Mouse (Mus musculus): Measurements from ENCODE around the gene Hist1h2ae. TPM values are rescaled to one million over a fixed set of nuclear protein-coding genes. Genes with fewer than 3 reads are reported as not detected.
A peak's percentile ranks its signal among the peaks of the same experiment; 100 is the strongest.
"Not testable (repeated sequence)": the region's sequence is repeated elsewhere in the genome, so short reads cannot be mapped to it uniquely, and the experiment has no call there.

Gene Hist1h2ae
- total RNA-seq, 2 experiments from 2014 or later, result 0.54 to 2.5 TPM

GRCm38 (mm10) chr13:23541497-23541896 is 29.5 kb downstream of the Hist1h2ae start:
- DNase-seq, result no peak

DNA sequence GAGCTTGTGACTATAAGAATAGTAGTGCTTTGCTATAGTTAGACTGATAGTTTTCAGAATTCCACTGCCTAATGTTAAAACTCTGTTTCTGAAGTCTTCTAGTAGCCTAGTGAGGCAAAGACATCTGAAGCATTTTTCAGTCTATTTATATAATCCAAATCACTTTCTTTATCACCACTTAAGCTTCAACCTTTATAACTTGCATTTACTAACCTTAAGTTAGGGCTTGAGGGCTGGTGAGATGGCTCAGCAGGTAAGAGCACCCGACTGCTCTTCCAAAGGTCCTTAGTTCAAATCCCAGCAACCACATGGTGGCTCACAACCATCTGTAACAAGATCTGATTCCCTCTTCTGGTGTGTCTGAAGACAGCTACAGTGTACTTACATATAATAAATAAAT is 31.2 kb downstream of the Hist1h2ae start:
- DNase-seq, result not testable (repeated sequence)

GRCm38 (mm10) chr13:23538249-23538648 is 32.8 kb downstream of the Hist1h2ae start:
- no peak for DNase-seq

DNA sequence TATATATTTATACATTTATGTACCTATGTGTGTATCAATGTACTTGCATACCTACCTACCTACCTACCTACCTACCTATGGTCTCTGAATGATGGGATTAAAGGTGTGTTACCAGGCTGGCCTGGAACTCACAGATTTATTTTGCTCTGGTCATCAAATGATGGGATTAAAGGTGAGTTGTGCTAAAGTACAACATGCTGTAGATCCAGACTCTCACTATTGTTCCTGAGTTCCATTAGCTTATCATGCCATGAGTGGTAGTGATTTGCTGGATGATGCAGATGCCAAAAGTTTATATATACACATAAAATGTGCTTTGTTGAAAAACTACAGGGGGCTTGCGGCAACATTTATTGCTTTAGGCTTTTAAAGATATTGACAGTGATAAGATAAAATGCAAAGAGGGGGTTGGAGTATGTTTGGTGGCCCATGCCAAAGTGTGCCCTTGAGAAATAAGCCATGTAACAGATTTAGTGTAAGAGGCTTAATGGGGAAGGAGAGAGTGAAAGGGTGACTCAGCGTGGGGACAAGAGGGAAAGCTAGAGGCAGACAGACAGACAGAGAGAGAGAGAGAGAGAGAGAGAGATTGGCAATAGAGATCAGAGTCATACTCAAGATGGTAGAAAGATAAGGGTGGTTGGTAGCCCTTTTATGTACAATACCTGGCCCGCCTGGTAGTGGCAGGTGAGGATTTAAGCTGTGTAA is 33.9 kb downstream of the Hist1h2ae start:
- no peak for DNase-seq

DNA sequence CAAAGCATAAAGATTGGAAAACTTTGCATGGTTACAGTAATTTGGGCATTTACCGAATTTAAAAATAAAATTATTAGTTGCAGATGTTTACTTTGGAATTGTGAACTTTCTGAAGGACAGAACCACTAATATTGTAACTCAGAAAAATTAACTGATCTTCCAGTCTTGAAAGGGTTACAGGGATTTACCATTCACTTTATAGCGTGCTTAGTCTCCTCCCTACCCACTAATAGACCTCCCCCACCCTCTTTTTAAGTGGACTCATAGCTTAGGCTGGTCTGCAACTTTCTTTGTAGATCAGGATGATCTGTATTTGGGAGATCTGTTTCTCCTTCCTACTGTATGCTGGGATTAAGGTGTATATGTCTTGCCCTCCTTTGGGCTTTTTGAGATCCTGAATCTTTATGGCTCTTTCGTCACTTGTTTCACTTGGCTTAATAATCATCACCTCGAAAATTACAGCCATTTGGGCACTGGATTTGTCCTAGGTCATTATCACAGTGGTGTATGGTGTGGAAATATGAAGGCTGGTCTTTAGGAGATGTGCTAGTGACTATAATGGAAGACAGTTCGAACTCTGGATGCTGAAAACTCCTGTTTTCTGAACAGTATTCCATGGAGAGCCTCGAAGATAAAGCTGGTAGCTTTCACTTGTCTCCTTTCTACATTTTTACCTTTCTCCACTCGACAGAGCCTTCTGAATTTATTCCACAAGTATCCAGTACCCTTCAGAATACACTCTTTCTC is 34.8 kb downstream of the Hist1h2ae start:
- no peak for DNase-seq

- peak; percentile 74 for DNase-seq
Observed at GRCm38 (mm10) chr13:23535137-23536075, 35.6 kb downstream of the Hist1h2ae start, which contains the start of gene Hist1h3g. Hist1h3g (plus strand) TSS chr13:23535422.

DNA sequence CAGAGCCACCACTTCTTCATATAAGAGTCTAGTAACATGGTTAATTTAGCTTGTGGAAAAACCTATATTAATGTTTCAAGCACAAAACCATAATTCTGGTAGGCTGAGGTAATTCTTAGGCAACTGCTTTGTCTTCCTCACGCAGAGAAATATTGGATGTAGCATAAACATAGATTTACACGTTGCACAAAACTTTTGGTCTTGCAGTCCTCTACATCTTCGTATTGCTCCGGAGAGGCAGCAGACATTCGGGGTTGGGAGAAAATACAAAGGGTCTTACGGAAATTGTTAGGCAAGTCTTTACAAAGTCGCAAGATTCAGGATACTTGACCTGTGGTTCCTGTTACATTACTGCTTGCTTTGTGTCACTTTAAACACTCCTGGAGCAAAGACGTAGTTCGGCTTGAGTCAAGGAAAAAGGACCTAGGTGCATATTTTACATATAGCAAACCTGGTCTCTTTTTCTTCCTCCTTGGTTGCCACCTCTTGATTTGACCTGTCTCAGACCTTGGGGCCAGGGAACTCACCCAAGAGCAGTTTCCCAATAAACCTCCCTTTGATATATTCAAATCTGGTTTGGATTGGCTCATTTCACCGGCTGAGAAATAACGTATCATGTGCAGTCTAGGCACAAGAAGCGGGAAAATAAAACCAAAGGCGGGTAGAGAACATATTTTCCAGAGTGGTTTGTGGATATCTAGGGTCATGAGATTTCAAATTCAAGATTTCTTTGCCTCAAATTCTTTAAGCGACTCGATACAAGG is 36.5 kb downstream of the Hist1h2ae start:
- no peak for DNase-seq

DNA sequence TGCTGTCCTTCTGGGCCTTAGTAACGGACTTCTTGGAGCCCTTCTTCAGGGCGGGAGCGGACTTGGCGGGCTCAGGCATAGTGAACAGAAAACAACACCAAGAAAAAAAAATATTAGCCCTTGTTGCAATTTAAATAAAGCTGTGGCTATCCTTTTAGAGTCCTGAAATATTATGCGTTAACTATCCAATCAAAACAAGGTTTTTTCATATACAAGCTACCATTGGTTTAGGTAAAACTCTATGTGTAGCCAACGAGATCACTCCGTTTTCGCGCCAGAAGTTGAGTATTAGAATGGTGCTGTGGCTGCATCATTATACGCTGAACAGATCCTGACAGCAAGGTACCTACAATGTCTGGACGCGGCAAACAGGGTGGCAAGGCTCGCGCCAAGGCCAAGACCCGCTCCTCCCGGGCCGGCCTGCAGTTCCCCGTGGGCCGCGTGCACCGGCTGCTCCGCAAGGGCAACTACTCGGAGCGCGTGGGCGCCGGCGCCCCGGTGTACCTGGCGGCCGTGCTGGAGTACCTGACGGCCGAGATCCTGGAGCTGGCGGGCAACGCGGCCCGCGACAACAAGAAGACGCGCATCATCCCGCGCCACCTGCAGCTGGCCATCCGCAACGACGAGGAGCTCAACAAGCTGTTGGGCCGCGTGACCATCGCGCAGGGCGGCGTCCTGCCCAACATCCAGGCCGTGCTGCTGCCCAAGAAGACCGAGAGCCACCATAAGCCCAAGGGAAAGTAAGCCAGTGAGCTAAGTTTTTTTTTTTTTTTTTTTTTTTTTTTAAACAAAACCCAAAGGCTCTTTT is 37.3 kb downstream of the Hist1h2ae start, which contains the start of gene Hist1h2af:
Gene Hist1h2af, plus strand, starts transcription at position 347 of the 808 bp plus-strand sequence.
- peak; percentile 43 for DNase-seq

GRCm38 (mm10) chr13:23532262-23533075 is 38.6 kb downstream of the Hist1h2ae start:
- DNase-seq, result no peak

- DNase-seq, result peak; percentile 93
Observed at GRCm38 (mm10) chr13:23530901-23531875, 39.8 kb downstream of the Hist1h2ae start, which contains the start of gene Hist1h4h. Hist1h4h (plus strand) TSS chr13:23531050.

DNA sequence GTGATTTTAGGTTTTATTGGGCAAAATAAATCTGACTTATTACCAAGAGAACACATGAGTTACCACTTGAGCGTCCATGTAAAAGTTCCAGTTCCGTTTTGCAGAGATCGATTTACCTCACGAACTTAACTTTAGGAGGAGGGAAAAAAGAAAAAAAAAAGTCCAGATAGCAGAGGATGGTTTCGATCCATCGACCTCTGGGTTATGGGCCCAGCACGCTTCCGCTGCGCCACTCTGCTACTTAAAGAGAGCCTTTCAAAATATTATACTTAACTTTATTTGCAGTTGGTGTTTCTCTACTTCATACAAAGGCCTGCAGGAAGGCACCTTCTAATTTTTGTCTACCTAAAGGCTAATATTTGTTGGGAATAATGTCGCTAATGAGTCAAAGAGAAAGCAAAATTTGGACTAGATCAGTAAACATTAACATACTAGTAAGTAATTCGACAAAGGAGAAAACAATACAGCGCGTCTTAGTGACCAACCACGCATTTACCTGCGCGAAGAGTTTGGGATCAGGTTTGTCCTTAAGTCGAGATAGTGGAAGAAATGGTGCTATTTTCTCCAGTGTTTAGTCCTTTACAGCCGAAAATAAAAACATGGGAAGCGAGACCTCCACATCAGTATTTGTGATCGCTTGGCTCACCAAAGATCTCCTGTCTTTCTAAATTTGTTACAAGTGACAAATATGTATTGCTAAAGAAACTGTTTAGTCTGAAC is 40.7 kb downstream of the Hist1h2ae start:
- peak; percentile 55 for DNase-seq

- DNase-seq, result no peak
Observed at GRCm38 (mm10) chr13:23529480-23530165, 41.4 kb downstream of the Hist1h2ae start.

DNA sequence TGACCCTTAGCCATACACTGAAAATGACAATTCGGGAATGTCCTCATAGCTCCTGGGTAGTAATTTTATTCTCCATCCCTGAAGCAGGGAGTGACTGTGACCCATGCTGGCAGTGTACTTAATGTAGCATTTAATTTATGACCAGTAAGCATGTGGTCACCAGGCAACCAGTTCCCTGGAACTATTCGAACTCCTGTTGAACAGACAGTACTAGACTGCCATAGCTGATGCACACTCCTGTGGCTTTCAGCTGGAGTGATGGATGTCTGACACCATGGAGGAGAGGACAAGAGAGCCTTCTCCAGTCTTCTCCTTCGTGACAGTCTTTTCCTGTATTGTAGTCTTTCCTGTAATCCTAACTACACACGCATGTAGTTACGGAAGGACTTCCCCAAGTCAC is 42.0 kb downstream of the Hist1h2ae start:
- DNase-seq, result no peak

DNA sequence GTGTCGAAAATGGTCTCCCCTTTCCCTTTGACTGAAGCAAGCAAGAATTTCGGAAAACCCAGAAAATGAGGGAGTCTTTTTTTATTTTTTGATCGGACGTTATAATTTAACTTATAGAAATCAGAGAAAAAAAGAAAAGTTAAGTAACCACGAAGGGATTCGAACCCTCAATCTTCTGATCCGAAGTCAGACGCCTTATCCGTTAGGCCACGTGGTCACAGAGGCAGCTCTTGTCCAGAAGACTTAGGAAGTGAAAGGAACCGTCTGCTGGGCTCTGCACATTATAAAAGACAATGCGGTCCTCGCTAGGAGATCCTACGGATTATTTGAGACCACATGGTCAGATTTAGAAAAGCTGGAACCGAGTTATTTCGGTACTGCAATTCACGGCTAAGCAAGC is 44.7 kb downstream of the Hist1h2ae start:
- DNase-seq, result peak; percentile 70

DNA sequence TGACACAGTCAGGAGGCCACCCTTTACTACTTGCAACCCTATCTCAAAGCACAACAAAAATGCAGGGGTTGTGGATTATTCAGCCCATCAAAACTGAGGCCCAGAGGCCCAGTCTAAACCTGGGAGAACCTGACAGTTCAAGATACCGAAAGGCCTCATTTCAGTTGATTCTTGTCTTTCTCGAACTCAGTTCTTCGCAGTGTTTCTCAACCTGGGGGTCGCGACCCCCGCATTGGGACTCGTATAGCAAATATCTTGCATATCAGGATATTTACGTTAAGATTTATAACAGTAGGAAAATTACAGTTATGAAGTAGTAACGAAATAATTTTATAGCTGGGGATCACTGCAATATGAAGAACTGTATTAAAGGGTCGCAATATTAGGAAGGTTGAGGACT is 45.1 kb downstream of the Hist1h2ae start:
- DNase-seq, result no peak

GRCm38 (mm10) chr13:23524654-23525053 is 46.4 kb downstream of the Hist1h2ae start:
- peak; percentile 38 for DNase-seq

GRCm38 (mm10) chr13:23523976-23524375 is 47.0 kb downstream of the Hist1h2ae start:
- no peak for DNase-seq
